Mouse (Mus musculus) lung, postnatal 0 days (tissue): Measurements from ENCODE around the gene Dag1.

Source experiments
- CTCF ChIP-seq: IDR thresholded peaks from 2 replicates; pipeline ENCODE4 v1.5.1; 2016; ENCODE audit warnings: antibody characterized with exemption, mild to moderate bottlenecking
- EP300 ChIP-seq: IDR thresholded peaks from 2 replicates; pipeline ENCODE4 v1.6.1; 2016; ENCODE audit warnings: antibody characterized with exemption, mild to moderate bottlenecking, control low read depth

DNA sequence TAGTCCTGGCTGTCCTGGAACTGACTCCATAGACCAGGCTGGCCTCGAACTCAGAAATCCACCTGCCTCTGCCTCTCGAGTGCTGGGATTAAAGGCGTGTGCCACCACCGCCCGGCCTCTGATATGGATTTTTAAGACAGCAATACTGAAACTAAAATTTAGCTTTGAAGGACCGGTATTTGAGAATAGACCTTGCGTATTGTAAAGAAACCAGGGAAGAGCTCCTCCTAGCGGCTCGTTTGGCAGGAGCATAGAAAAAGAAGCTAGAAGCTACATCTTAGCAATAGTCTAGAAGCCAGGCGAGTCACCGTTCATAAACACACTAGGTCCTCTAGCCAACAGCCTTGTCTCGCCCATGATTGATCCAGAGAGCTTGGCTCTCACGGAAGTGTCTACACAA lies 60.7 kb downstream of the Dag1 start:
- peak; percentile 78 for TF ChIP-seq CTCF
- TF ChIP-seq EP300: no peak
